Mouse (Mus musculus) frontal cortex, adult 2 months (tissue): ENCODE data around the gene Mybpc2. TPM values are rescaled to one million over a fixed set of nuclear protein-coding genes. Genes with fewer than 3 reads are reported as not detected.

Experiments
- DNase-seq, 2 experiments: peaks; one replicate each; pipeline ENCODE4 v3.0.0; 2022; ENCODE audit warnings: low spot score in 1 of 2; ENCODE audit errors: extremely low spot score in 1 of 2
- polyA plus RNA-seq: library from polyadenylated mRNA; depleted of rRNA; stranded (reverse); fragments of >200 nt; gene quantifications from 2 replicates; pipeline ENCODE4 v1.2.3, GENCODE M21; 2012; rRNA removed

Gene Mybpc2
- polyA plus RNA-seq, 1 experiment = 0.12 TPM

DNA sequence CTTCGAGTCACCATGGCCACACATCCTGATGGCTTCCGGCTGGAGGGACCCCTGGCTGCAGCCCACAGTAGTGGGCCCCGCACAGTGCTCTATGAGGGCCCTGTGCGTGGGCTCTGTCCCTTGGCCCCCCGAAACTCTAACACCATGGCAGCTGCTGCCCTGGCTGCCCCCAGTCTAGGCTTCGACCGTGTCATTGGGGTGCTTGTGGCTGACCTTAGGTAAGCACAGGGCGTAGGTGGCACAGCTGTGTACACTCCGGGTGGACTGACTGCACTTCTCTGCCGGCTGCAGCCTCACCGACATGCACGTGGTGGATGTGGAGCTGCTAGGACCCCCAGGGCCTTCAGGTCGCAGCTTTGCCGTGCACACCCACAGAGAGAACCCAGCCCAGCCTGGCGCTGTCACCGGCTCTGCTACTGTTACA lies 57.6 kb downstream of the Mybpc2 start:
- no peak for DNase-seq

DNA sequence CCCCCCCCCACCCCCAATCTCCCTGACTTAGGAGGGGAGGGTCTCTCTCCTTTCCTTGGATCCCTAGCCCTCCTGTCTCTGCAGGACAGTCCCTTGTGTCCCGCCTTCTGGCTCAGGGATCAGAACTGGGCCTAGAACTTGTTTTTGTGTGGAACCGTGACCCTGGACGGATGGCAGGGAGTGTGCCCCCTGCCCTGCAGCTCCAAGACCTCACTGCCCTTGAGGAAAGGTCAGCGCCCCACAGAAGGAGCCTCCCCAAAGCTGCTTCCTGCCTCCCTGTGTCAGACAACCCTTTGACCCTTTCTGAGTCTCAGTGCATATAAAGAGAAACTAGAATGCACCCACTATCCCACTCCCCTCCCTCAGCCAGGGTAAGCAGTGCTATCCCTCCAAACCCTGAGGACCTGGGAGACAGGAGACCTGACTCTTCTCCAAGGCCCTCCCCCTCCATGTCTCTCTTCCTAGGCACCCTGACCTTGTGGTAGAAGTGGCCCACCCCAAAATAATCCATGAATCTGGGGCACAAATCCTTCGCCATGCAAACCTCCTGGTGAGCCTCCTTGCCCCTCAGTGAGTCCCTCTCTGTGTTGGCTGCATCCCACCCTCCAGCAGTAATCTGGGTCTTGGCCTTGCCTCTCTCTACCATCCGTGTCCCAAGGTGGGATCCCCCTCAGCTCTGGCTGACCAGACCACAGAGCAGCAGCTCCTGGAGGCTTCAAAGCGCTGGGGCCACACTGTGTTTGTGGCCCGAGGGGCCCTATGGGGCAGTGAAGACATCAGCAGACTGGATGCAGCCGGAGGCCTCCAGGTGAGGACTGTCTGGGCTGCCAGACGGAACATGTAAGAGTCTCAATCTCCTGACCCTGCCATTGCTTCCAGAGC lies 58.2 kb downstream of the Mybpc2 start:
- no peak for DNase-seq

DNA sequence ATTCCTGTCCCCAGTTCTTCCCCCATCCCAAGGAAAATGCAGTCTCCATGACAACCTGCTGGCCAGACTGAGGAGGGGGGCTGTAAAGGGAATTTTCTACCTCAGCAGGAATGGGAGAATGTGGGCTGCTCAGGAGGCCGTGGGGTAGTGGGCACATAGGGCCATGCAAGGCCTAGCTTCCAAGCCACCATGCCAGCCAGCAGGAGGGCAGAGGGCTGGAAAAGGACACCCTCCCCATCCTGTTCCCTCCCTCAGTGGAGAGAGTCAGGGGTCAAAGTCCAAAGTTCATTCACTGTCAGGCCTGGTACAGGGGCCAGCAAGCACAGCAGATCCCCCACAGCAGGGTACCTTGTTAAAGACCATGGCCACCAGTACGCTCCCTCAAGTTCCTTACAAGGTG lies 59.3 kb downstream of the Mybpc2 start, which contains the start of gene Aspdh:
Gene Aspdh, plus strand, starts transcription at position 281 of the 400 bp plus-strand sequence.
- DNase-seq = no peak

- peak; percentile 83 to 91 for DNase-seq
Measured at GRCm38 (mm10) chr7:44464511-44464910, 59.9 kb downstream of the Mybpc2 start.

GRCm38 (mm10) chr7:44463556-44464225 lies 60.8 kb downstream of the Mybpc2 start:
- no peak for DNase-seq

GRCm38 (mm10) chr7:44463056-44463425 lies 61.4 kb downstream of the Mybpc2 start:
- DNase-seq = no peak

- DNase-seq = no peak
Measured at GRCm38 (mm10) chr7:44462218-44463055, 62.0 kb downstream of the Mybpc2 start.

DNA sequence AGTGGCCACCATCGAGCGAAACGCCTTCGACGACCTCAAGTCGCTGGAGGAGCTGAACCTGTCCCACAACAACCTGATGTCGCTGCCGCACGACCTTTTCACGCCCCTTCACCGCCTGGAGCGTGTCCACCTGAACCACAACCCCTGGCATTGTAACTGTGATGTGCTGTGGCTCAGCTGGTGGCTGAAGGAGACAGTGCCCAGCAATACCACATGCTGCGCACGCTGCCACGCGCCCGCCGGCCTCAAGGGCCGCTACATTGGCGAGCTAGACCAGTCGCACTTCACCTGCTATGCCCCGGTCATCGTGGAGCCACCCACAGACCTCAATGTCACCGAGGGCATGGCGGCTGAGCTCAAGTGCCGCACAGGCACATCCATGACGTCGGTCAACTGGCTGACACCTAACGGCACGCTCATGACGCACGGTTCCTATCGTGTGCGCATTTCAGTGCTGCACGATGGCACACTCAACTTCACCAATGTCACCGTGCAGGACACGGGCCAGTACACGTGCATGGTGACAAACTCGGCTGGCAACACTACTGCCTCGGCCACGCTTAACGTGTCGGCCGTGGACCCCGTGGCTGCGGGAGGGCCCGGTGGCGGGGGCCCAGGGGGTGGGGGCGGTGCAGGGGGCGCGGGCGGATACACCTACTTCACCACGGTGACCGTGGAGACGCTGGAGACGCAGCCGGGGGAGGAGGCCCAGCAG lies 62.8 kb downstream of the Mybpc2 start:
- DNase-seq = no peak

DNA sequence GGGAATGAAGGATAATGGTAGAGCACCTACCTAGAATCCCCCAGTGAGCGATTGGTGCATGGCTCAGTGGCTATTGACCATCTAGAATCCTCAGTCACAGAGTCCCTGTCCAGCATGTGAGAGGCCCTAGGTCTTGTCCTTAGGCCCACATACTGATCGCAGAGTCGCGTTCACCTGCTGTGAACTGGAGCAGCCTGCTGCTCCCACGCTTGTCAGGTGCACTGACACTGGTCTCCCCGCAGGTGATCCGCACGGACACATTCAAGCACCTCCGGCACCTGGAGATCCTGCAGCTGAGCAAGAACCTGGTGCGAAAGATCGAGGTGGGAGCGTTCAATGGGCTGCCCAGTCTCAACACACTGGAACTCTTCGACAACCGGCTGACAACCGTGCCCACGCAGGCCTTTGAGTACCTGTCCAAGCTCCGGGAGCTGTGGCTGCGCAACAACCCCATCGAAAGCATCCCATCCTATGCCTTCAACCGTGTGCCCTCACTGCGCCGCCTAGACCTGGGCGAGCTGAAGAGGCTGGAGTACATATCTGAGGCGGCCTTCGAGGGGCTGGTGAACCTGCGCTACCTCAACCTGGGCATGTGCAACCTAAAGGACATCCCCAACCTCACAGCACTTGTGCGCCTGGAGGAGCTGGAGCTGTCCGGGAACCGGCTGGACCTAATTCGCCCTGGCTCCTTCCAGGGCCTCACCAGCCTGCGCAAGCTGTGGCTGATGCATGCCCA lies 63.5 kb downstream of the Mybpc2 start:
- no peak for DNase-seq

GRCm38 (mm10) chr7:44460067-44460466 lies 64.4 kb downstream of the Mybpc2 start:
- no peak for DNase-seq

GRCm38 (mm10) chr7:44456302-44456701 lies 68.2 kb downstream of the Mybpc2 start:
- no peak for DNase-seq

GRCm38 (mm10) chr7:44453256-44453655 lies 71.2 kb downstream of the Mybpc2 start:
- no peak for DNase-seq

Other genes starting within 250 kb of the Mybpc2 start
- gene Clec11a, start 217.8 kb downstream of the Mybpc2 start, polyA plus RNA-seq = 4.8 and 5.4 TPM in 2 replicates
- 130 and 138 TPM in 2 replicates for gene Shank1, start 214.4 kb downstream of the Mybpc2 start, polyA plus RNA-seq
- gene Syt3, start 140.6 kb downstream of the Mybpc2 start, polyA plus RNA-seq = 56.7 and 57.0 TPM in 2 replicates
- gene 1700008O03Rik, start 138.8 kb downstream of the Mybpc2 start, polyA plus RNA-seq = 3.7 and 3.8 TPM in 2 replicates
- 230 and 247 TPM in 2 replicates for gene Lrrc4b, start 95.6 kb downstream of the Mybpc2 start, polyA plus RNA-seq
- 12.2 and 14.4 TPM in 2 replicates for gene Aspdh, start 59.3 kb downstream of the Mybpc2 start, polyA plus RNA-seq
- gene Josd2, start 56.7 kb downstream of the Mybpc2 start, polyA plus RNA-seq = 169 and 184 TPM in 2 replicates
- gene Emc10, start 28.1 kb downstream of the Mybpc2 start, polyA plus RNA-seq = 252 and 282 TPM in 2 replicates
- 27.3 and 33.6 TPM in 2 replicates for gene Fam71e1, start 28.1 kb downstream of the Mybpc2 start, polyA plus RNA-seq
- gene Spib, start 7.4 kb upstream of the Mybpc2 start, polyA plus RNA-seq = 0.08 and 0.11 TPM in 2 replicates
- 14.9 and 15.3 TPM in 2 replicates for gene Pold1, start 24.2 kb upstream of the Mybpc2 start, polyA plus RNA-seq
- gene Nr1h2, start 29.3 kb upstream of the Mybpc2 start, polyA plus RNA-seq = 82.9 and 90.2 TPM in 2 replicates
- 0.40 and 0.54 TPM in 2 replicates for gene Napsa, start 47.7 kb upstream of the Mybpc2 start, polyA plus RNA-seq
- gene Kcnc3, start 66.0 kb upstream of the Mybpc2 start, polyA plus RNA-seq = 47.9 and 49.9 TPM in 2 replicates
- gene Myh14, start 146.2 kb upstream of the Mybpc2 start, polyA plus RNA-seq = 17.5 and 18.6 TPM in 2 replicates
- gene Izumo2, start 184.1 kb upstream of the Mybpc2 start, polyA plus RNA-seq = not detected in 2 replicates
- 33.9 and 38.2 TPM in 2 replicates for gene Vrk3, start 223.8 kb upstream of the Mybpc2 start, polyA plus RNA-seq
- gene Zfp473, start 226.4 kb upstream of the Mybpc2 start, polyA plus RNA-seq = 0.55 and 0.62 TPM in 2 replicates